Mouse (Mus musculus): ENCODE measurements around the gene Klhl23. TPM values are rescaled to one million over a fixed set of nuclear protein-coding genes. Genes with fewer than 3 reads are reported as not detected.
A peak's percentile ranks its signal among the peaks of the same experiment; 100 is the strongest.

Gene Klhl23
- total RNA-seq, 2 experiments from 2014 or later: 25.4 to 35.8 TPM

- no peak for ATAC-seq (replicated peaks; ENCODE audit: low FRiP score, low TSS enrichment, poor library complexity, severe bottlenecking)
These were observed 4.6 kb downstream of the Klhl23 start for GRCm38 (mm10) chr2:69826380-69826779.

- no peak for ATAC-seq (replicated peaks; ENCODE audit: low FRiP score, low TSS enrichment, poor library complexity, severe bottlenecking)
These were observed 6.3 kb downstream of the Klhl23 start for GRCm38 (mm10) chr2:69828031-69828430.

- ATAC-seq (replicated peaks; ENCODE audit: low FRiP score, low TSS enrichment, poor library complexity, severe bottlenecking): peak; percentile 85
These were observed 7.9 kb downstream of the Klhl23 start for GRCm38 (mm10) chr2:69829680-69830079.

GRCm38 (mm10) chr2:69830116-69830515 lies 8.4 kb downstream of the Klhl23 start:
- peak; percentile 32; the same call in 1 of the 2 replicates for ATAC-seq (replicated peaks; ENCODE audit: low FRiP score, low TSS enrichment, poor library complexity, severe bottlenecking)

GRCm38 (mm10) chr2:69837244-69837967 lies 15.7 kb downstream of the Klhl23 start:
- ATAC-seq (replicated peaks; ENCODE audit: low FRiP score, low TSS enrichment, poor library complexity, severe bottlenecking): peak; percentile 50; the same call in 1 of the 2 replicates

GRCm38 (mm10) chr2:69837996-69838395 lies 16.3 kb downstream of the Klhl23 start:
- ATAC-seq (replicated peaks; ENCODE audit: low FRiP score, low TSS enrichment, poor library complexity, severe bottlenecking): peak; percentile 77

- no peak for ATAC-seq (replicated peaks; ENCODE audit: low FRiP score, low TSS enrichment, poor library complexity, severe bottlenecking)
These were observed 17.0 kb downstream of the Klhl23 start for GRCm38 (mm10) chr2:69838707-69839106.

- ATAC-seq (replicated peaks; ENCODE audit: low FRiP score, low TSS enrichment, poor library complexity, severe bottlenecking): 0 out of 2 replicates have a peak, but pooled peaks have one; percentile 16
These were observed 18.5 kb downstream of the Klhl23 start for GRCm38 (mm10) chr2:69840261-69840660.

- no peak for ATAC-seq (replicated peaks; ENCODE audit: low FRiP score, low TSS enrichment, poor library complexity, severe bottlenecking)
These were observed 27.5 kb downstream of the Klhl23 start for GRCm38 (mm10) chr2:69849215-69849614.

GRCm38 (mm10) chr2:69851427-69852058 lies 29.8 kb downstream of the Klhl23 start:
- peak; percentile 96 for ATAC-seq (replicated peaks; ENCODE audit: low FRiP score, low TSS enrichment, poor library complexity, severe bottlenecking)

- peak; percentile 60 for ATAC-seq (replicated peaks; ENCODE audit: low FRiP score, low TSS enrichment, poor library complexity, severe bottlenecking)
These were observed 34.6 kb downstream of the Klhl23 start for GRCm38 (mm10) chr2:69856392-69856791.

- ATAC-seq (replicated peaks; ENCODE audit: low FRiP score, low TSS enrichment, poor library complexity, severe bottlenecking): no peak
These were observed 36.1 kb downstream of the Klhl23 start for GRCm38 (mm10) chr2:69857882-69858281.

- ATAC-seq (replicated peaks; ENCODE audit: low FRiP score, low TSS enrichment, poor library complexity, severe bottlenecking): peak; percentile 60
These were observed 39.3 kb downstream of the Klhl23 start for GRCm38 (mm10) chr2:69860972-69861452.

- ATAC-seq (replicated peaks; ENCODE audit: low FRiP score, low TSS enrichment, poor library complexity, severe bottlenecking): peak; percentile 91
These were observed 39.8 kb downstream of the Klhl23 start, which contains the start of gene Ssb for GRCm38 (mm10) chr2:69861485-69862091. Ssb (plus strand) TSS chr2:69861562.

- ATAC-seq (replicated peaks; ENCODE audit: low FRiP score, low TSS enrichment, poor library complexity, severe bottlenecking): peak; percentile 31; the same call in 1 of the 2 replicates
These were observed 40.4 kb downstream of the Klhl23 start for GRCm38 (mm10) chr2:69862117-69862657.

- no peak for ATAC-seq (replicated peaks; ENCODE audit: low FRiP score, low TSS enrichment, poor library complexity, severe bottlenecking)
These were observed 62.2 kb downstream of the Klhl23 start for GRCm38 (mm10) chr2:69883990-69884391.

GRCm38 (mm10) chr2:69884581-69884980 lies 62.8 kb downstream of the Klhl23 start:
- ATAC-seq (replicated peaks; ENCODE audit: low FRiP score, low TSS enrichment, poor library complexity, severe bottlenecking): no peak

GRCm38 (mm10) chr2:69885050-69885449 lies 63.3 kb downstream of the Klhl23 start:
- no peak for ATAC-seq (replicated peaks; ENCODE audit: low FRiP score, low TSS enrichment, poor library complexity, severe bottlenecking)

GRCm38 (mm10) chr2:69885451-69886305 lies 63.9 kb downstream of the Klhl23 start, which contains the start of gene Mettl5:
Mettl5 (minus strand) TSS chr2:69885615.
- peak; percentile 99 for ATAC-seq (replicated peaks; ENCODE audit: low FRiP score, low TSS enrichment, poor library complexity, severe bottlenecking)
